Comparison of ENCODE assay signal across 24 mouse cellular contexts in the genomic region with DNA sequence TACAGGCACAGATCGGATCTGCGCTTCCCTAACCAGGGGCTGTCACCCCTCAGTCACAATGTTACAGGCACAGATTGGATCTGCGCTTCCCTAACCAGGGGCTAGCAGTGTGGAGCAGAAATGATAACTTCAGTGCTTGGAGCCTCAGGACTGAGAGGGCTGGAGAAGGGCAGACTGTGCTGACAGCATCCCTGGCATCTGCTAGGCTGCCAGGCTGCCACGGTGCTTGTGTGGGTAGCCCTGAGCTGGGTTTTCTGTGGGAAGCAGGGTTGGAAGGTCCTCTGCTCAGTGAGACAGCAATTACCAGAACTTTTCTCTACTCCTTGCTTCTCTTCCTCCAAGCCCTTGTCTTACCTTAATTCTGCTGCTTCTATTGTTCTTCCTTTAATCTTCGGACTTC. TPM values are rescaled to one million over a fixed set of nuclear protein-coding genes. Genes with fewer than 3 reads are reported as not detected.
DNase-seq lines count a peak whose midpoint lies in the region; ATAC-seq and TF ChIP-seq lines count a peak whose summit lies in the region.
"Had no signal": no experiment of that assay in that cellular context is flagged by ENCODE, and none has a peak within 500 bp of the region (broad histone marks: within the 10 kb centered on the region; RNA-seq: fewer than 3 reads in every experiment).

No protein-coding gene starts in this region.

- peak overlapping the region; percentile 11; the same call in 1 of the 2 replicates for H3K9ac ChIP-seq in intestine, postnatal 0 days (ENCODE audit: low read depth, low read length)
- H3K9ac ChIP-seq in intestine, embryonic 16.5 days (ENCODE audit: low read depth, low read length): no peak overlapping the region
- H3K9ac ChIP-seq: midbrain, embryonic 12.5 days; stomach, embryonic 15.5 days had no signal

- peak overlapping the region; percentile 81 for H3K27ac ChIP-seq in heart, embryonic 10.5 days
- H3K27ac ChIP-seq in intestine, postnatal 0 days (ENCODE audit: low read depth, low read length): no peak overlapping the region
- H3K27ac ChIP-seq in intestine, embryonic 16.5 days (ENCODE audit: low read length): no peak overlapping the region
- H3K27ac ChIP-seq: hindbrain, embryonic 10.5 days; midbrain, embryonic 12.5 days; stomach, embryonic 15.5 days had no signal

- no peak overlapping the region for H3K4me2 ChIP-seq in intestine, postnatal 0 days (replicated peaks; ENCODE audit: low read depth)
- H3K4me2 ChIP-seq in intestine, embryonic 16.5 days (ENCODE audit: low read depth, low read length): no peak overlapping the region
- H3K4me2 ChIP-seq: midbrain, embryonic 12.5 days; stomach, embryonic 15.5 days had no signal

- no peaks in the 10 kb centered on the region for H3K27me3 ChIP-seq in heart, embryonic 10.5 days (ENCODE audit: insufficient read depth, poor library complexity, severe bottlenecking)
- no peaks in the 10 kb centered on the region for H3K27me3 ChIP-seq in intestine, postnatal 0 days (replicated peaks; ENCODE audit: control insufficient read depth, insufficient read depth, low read length)
- H3K27me3 ChIP-seq in intestine, embryonic 16.5 days (replicated peaks; ENCODE audit: control insufficient read depth, insufficient read depth, low read length): no peaks in the 10 kb centered on the region
- H3K27me3 ChIP-seq: stomach, embryonic 15.5 days had no signal

- WGBS in heart, embryonic 10.5 days: 55% methylated on average over 5 of the region's 5 CpGs
- WGBS in intestine, postnatal 0 days: 87% methylated on average over 5 of the region's 5 CpGs
- 84% methylated on average over 5 of the region's 5 CpGs for WGBS in intestine, embryonic 16.5 days

- H3K4me3 ChIP-seq in heart, embryonic 10.5 days: no peak overlapping the region
- no peak overlapping the region for H3K4me3 ChIP-seq in intestine, postnatal 0 days (ENCODE audit: low read depth, low read length)
- H3K4me3 ChIP-seq in intestine, embryonic 16.5 days (ENCODE audit: low read length): no peak overlapping the region
- H3K4me3 ChIP-seq: erythroblast, embryonic 14.5 days; hindbrain, embryonic 10.5 days; midbrain, embryonic 12.5 days; stomach, embryonic 15.5 days had no signal

- H3K9me3 ChIP-seq in heart, embryonic 10.5 days: no peaks in the 10 kb centered on the region
- no peaks in the 10 kb centered on the region for H3K9me3 ChIP-seq in intestine, postnatal 0 days (ENCODE audit: control insufficient read depth)
- no peaks in the 10 kb centered on the region for H3K9me3 ChIP-seq in intestine, embryonic 16.5 days (ENCODE audit: control insufficient read depth, low read length)
- H3K9me3 ChIP-seq: hindbrain, embryonic 10.5 days; midbrain, embryonic 12.5 days; stomach, embryonic 15.5 days had no signal

- H3K36me3 ChIP-seq in heart, embryonic 10.5 days: no peaks in the 10 kb centered on the region
- H3K36me3 ChIP-seq in intestine, postnatal 0 days (ENCODE audit: control insufficient read depth, insufficient read depth): no peaks in the 10 kb centered on the region
- H3K36me3 ChIP-seq in intestine, embryonic 16.5 days (ENCODE audit: control insufficient read depth, insufficient read depth, low read length): no peaks in the 10 kb centered on the region
- H3K36me3 ChIP-seq: hindbrain, embryonic 10.5 days; midbrain, embryonic 12.5 days; stomach, embryonic 15.5 days had no signal

- H3K4me1 ChIP-seq in heart, embryonic 10.5 days: peaks cover 73% of the 10 kb centered on the region
- peaks cover 7% of the 10 kb centered on the region; the same call in 1 of the 2 replicates for H3K4me1 ChIP-seq in intestine, postnatal 0 days (replicated peaks; ENCODE audit: control insufficient read depth, insufficient read depth, low read length)
- peaks cover 20% of the 10 kb centered on the region for H3K4me1 ChIP-seq in intestine, embryonic 16.5 days (ENCODE audit: control insufficient read depth, insufficient read depth, low read length)

- intact Hi-C loops in left cerebral cortex, postnatal 36 days (cut with DNase I): no loop called here

- no peak for ATAC-seq in intestine, postnatal 0 days
- no peak for ATAC-seq in intestine, embryonic 16.5 days

- DNase-seq in cerebellum, adult 9-11 months: peak; percentile 57
- no peak for DNase-seq in cerebellum, adult 11 months
- no peak for DNase-seq in heart, embryonic 10.5 days (ENCODE audit: low spot score)
- DNase-seq in heart, postnatal 4 days: no peak
- DNase-seq in A20 (ENCODE audit: low read depth, low spot score): peak; percentile 15
- DNase-seq in left cerebral cortex, postnatal 36 days (ENCODE audit: low spot score in 2 of 2): no peak
- DNase-seq: adrenal gland, postnatal 10 days; gastrocnemius, postnatal 10 days; kidney, adult 8-10 months; kidney, postnatal 25 days; layer of hippocampus, postnatal 36 days; lung, adult 2 months; lung, postnatal 4 days; right cerebral cortex, postnatal 4 days; thymus, adult 2 months had no signal

- no peak for TF ChIP-seq CTCF in intestine, postnatal 0 days (IDR thresholded peaks at IDR 0.05; ENCODE audit: low read depth)

RNA-seq across cellular contexts. Expression of a gene that starts 37.1 kb away (rescaled TPM):
- polyA plus RNA-seq in heart, embryonic 10.5 days (2016; fragmentation: Nextera tagmentation; extraction: Ambion mirVana): 0.38 and 0.44 TPM in 2 replicates
- under 1 TPM in 1 of 2 experiments, not detected in 1; 0.12 TPM for total RNA-seq in heart, postnatal 4 days (2021)
- polyA plus RNA-seq in intestine, postnatal 0 days (2015; fragmentation: Nextera tagmentation; extraction: Ambion mirVana): 0.12 TPM in 1 of 2 replicates, not detected in the other
- polyA plus RNA-seq in intestine, embryonic 16.5 days (2015; fragmentation: Nextera tagmentation; extraction: Ambion mirVana): 0.24 and 0.37 TPM in 2 replicates
- total RNA-seq in left cerebral cortex, postnatal 36 days (2021): not detected
- total RNA-seq: common myeloid progenitor, adult 5-6 weeks; layer of hippocampus, postnatal 36 days; left cerebral cortex, postnatal 25 days; liver, adult 2 months had no signal
- polyA plus RNA-seq: liver, adult 2 months; thymus, adult 2 months had no signal

Comparison
In these comparisons a context has a peak if more than half of its experiments do, and no peak if none do; other contexts are left out.
1. DNase-seq: peak in cerebellum, adult 9-11 months (single experiment) and A20 (single experiment); none in cerebellum, adult 11 months (single experiment), heart, embryonic 10.5 days (single experiment), heart, postnatal 4 days (single experiment) and left cerebral cortex, postnatal 36 days (0 of 2).